Mouse (Mus musculus) testis, postnatal 10 days (tissue): ENCODE measurements around the gene Cxcr4.

ENCODE experiments used
- DNase-seq: peaks from one replicate; pipeline ENCODE4 v3.0.0; 2021; ENCODE audit warnings: low spot score

The Cxcr4 gene

DNA sequence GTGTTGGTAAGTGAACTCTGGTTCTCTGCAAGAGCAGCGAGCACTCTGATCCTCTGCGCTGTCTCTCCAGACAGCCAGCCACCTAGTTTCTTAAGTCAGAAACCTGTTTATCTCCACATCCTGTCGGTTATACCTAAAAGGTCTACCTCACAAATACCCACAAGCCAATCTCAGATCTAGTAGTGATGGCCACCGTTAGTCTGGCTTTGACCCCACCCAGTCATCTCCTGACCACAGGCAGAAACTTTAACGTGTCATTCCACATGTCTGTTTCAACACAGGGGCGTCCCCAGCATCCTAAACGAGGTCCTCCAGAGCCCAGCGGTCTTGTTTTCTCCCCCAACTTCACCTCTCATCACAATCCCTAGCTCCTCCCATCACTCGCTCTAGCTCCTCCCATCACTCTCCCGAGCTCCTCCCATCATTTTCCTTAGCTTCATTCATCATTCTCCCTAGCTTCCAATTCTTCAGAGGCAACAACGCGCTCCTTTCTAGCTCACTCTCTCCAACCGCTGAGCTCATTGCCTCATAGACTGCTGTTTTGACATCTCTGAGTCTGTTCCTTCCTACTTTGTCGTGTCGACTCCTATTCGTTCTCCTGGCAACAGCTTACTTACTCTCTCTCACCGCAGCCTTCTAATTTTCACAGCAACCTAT, 22.0 kb downstream of the Cxcr4 start:
- no peak for DNase-seq

DNA sequence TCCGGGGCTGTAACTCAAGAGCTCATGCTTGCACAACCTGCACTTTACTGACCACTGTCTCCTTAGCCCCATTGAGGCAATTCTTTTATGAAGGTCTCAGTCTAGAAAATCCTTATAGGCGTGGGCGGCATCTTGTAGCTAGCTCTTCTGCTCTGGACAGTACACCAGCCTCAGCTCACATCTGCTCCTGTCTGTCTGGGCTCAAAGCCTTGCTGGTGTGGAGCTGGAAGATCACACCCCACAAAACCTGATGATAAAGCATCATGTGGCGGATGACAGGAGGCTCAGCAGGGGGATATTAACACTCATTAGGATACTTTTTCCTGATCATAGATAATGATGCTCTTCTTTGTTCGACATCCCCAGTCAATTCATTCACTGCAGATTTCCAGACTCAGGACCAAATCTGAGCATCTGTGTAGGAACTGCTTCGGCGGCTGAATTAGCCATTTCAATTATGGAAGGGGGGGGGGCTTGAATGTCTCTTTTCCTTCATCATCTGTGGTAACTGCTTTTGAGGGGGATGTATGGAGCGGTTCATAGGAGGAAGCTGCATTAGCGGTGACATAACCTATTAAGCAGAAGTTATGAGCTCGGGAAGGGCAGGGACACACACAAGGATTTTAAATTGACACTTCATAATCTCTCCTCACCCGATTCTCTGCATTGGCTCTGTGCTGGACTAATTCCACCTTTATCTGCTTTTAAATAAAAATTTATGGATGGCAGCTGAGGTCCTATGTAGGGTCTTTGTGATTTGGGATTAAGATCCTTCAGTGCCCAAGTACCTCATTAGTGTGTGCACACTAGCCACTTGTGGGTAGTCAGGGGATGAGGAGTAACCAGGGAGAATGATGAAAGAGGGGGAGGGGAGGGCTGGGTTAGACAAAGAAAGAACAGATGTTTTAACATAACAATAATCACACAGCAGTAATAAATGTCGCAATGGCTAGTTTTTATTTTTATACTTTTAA, 24.6 kb downstream of the Cxcr4 start:
- no peak for DNase-seq

DNA sequence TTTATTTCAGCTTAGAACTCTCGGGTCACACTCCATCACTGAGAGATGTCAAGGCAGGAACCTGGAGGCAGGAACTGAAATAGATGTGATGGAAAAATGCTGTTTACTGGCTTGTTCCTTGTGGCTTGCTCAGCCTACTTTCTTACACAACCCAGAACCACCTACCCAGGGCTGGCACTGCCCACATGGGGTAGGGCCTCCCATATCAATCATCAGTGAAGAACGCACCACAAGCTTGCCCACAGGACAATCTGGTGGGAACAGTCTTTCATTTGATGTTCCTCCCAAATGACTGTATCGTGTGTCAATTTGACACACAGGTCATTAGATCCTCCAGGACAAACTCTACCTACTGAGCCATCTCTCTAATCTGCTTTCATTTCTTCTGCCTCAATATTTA, 28.2 kb downstream of the Cxcr4 start:
- no peak for DNase-seq

DNA sequence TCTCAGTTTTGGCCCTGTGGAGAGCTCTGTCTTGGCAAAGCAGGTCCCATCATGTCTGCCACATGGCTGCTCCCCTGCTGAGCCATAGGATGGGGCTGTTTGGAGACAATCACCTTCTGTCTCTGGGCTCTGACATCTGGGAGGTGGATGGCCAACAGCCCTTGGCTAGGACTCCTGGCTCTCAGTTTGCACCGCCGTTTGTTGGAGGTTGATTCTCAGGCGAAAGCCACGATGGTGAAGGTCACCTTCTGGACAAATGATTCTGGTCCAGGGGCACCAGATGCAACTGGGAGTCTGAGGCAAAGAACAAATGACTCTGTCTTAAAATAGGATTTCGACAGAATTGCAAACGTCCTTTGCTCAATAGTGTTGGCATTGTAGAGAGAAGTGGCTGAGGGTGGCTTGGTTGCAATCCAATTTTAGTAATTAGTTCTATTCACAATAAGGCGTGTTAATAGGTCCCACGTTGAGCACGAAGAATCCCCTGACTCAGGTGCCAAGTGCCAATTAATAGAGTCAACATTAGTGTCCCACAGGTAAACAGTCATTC, 30.7 kb downstream of the Cxcr4 start:
- DNase-seq, result no peak

DNA sequence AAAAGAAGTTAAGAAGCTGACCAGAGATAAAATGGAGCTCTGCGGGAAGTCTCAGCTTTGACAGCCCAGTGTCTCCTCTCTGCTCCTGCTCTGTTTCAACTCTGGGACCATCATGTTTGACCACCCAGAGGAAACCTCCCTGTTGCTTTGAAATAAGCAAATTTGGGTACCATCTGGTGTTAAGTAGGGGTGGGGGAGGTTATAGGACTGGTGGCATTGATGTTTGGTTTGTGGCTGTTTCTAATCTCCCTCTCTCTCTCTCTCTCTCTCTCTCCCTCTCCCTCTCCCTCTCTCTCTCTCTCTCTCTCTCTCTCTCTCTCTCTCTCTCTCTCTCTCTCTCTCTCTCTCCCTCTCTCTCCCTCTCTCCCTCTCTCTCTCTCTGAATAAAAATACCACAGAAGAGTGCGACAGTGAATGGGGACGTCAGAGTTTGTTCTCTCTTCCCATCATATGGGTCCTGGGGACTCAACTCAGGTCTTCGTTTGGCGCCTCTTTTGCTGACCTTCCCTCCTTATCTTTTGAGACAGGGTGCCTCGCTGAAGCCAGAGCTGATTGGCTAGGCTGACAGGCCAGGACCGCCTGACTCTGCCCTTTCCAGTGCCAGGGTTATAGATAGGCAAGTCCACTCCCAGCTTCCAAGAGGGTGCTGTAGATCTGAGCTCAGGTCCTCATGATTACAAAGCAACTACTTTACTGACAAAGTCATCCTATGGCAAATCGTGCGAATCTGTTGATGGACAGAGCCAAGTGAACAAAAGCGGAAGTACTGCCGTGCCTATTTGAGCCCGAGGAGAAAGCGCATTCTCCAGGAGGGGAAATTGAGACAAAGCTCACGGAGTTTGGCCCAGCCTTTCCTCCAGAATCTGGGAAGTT, 31.4 kb downstream of the Cxcr4 start:
- DNase-seq, result no peak

DNA sequence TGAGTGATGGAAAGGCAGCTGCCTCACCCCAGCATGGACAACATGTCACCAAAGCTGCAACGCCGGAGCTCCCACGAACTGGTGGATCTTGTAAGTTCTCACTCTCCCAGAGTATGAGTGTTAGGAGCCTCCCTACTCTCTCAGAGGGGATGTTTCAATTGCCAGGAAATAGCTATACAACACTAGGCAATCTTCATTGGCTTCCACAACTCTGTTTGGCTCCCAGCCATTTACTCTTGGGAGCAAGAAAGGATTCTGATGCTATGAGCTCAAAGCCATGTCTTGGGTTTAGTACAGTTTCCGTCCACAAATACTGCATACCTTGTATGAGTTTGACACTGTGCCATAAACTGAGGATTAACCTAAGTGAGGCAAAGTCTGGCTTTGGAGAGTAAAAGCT, 34.1 kb downstream of the Cxcr4 start:
- DNase-seq, result no peak

DNA sequence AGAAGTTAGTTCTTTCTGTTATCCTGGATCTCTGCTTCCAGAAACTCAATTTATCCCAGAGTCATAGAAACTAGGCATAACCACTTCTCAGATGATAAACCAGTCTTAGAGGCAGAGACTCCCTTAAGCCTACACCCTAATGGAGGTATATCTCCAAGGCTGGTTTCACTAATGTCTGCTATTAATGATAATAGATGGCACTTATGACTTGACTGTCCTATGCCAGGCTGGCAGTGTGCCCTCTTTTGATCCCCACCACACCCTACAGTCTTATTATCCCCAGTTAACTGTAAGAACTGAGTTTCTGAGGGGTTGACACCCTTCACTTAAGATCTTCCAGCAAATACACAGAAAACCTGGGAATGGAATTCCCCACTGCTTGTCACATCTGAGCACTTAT, 39.5 kb downstream of the Cxcr4 start:
- no peak for DNase-seq

DNA sequence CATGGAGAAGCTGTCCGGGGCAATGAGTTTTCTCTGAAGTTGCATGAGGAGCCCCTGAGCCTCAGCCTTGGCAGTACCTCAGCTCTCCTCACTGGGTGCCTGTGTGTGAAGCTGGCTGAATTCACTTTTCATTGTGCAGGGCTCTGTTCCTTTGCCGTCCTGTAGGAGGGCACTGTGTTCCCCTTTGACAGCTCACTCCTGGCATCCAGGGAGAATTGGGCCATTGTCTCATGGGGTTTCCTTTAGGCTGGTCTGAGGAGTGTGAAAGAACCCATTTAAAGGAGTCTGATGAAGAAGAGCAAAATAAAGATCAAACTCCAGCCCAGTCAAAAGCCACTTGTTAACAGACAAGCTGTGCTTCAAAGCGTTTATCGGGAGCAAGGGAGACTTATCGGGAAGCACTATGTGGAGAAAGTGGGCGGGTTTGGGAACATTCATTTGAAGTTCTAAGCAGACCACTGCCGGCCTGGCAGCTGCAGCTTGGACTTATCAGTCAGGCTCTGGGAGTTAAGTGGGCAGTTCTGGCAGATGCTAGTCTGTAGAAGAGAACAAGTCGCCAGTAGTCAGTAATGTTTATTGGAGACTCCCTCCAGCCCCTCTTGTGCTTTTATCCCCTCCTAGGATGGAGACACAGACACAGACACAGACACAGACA, 40.2 kb downstream of the Cxcr4 start:
- DNase-seq, result no peak

DNA sequence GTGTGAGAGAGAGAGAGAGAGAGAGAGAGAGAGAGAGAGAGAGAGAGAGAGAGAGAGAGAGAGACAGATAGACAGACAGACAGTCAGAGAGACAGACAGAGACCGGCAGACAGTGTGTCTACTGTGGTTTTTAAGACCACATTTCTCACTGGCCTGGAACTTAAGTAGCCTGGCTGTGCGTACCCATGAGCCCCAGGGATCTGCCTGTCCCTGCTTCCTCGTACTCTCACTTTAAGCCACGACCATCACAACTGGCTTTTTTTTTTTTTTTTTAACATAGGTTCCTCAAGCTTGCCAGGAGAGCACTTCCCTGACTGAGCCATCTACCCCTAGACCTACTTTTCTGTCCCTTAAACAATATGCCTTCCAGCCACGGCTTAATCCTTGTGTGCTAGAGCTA, 42.7 kb downstream of the Cxcr4 start:
- no peak for DNase-seq

DNA sequence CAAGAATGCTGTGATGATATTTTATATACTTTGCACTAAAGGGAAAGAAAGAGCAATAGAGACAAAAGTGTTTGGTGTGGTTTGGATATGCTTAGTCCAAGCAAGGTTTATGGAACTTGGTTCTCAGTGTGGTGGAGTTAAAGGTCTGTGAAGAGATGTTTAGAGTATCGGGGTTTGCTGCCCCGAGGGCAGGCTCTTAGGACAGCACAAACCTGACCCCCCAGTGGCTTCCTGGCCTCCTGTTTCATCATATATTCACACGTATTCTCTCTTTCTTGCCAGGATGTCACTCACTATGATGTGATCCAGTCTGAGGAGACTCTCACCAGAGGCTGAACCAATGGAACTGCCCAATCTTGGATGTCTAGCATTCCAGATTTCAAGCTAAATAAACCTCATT, 43.1 kb downstream of the Cxcr4 start:
- DNase-seq, result no peak

DNA sequence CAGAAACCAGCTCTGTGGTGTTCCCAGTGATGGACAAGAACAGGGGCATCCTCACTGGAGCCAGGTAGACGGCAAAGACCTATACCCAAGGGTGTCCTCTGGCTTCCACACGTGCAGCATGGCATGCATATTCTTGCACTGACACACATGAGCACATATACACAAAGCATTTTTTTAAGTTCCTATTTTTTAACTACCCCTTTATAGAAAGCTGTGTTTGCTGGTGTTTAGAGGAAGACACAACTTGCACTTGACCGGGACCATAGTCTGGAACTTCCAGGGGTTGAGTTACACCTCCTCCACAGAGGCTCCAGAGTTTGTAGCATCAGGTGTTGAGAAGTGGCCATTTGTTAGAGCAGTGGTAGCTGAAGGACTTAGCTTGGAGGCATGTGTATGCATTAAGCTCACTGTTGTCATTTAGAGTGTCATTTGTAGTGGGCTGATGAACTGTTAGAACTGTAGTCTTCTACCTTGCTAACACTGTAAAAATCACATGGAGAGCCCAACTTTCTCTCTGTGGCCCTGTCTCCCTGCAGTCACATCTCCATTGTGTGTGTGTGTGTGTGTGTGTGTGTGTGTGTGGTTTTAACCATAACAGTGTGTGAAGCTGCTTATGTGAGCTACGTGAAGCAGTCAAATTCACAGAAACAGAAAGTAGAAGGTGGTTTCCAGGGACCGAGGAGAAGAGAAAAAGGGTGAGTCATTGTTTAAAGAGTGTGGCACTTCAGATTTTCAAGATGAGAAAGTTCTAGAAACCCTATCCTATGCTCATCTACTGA, 43.7 kb downstream of the Cxcr4 start:
- DNase-seq, result no peak

DNA sequence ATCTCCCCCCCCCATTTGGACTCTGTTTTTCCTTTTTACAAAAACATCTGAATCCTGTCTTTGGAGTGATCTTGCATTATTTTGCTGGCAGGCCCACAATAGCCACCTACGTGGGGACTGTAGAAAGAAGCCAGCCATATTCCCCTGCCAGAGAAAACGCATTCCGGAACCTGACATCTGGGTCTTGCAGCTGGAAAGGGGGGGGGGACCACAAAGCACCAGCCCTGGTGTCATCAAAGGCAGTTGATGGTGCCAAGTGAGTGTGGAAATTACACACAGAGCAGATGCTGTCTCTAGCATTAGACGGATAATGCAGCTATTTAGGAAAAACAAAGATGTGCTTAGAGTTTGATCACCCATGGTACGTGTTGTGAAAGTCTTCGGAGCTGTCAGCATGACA, 46.4 kb downstream of the Cxcr4 start:
- DNase-seq, result no peak

DNA sequence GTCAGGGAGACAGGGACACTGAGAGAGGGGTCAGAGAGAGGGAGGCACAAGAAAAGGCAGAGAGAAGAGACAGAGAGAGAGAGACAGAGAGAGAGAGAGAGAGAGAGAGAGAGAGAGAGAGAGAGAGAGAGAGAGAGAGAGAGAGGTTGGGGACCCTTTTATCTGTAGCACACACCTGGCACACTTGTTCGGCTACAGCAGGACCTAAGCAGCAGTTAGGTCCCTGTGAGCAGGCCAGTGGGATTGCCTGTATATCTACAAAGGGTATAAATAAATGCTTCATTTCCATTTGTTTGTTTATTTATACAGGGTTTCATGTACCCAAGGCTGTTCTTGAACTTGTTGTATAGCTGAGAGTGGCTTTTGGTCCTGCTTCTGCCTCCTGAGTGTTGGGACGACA, 49.0 kb downstream of the Cxcr4 start:
- no peak for DNase-seq

DNA sequence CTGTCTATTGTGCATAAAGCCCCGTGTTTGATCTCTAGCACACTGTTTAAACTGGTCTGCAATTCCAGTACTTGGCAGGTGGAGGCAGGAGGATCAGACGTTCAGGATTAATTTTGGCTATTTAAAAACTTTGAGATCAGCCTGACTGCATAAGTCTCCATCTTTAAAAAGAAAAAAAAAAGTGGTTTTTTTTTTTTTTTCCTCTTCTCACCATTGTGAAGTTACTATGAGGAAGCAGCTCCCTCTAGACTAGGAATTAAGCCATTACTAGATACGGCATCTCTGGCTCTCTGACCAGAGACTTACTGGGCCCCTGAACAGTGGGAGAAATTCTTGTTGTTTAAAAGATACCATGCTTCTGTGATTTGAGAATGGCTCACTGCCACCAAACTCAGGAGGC, 49.5 kb downstream of the Cxcr4 start:
- no peak for DNase-seq

DNA sequence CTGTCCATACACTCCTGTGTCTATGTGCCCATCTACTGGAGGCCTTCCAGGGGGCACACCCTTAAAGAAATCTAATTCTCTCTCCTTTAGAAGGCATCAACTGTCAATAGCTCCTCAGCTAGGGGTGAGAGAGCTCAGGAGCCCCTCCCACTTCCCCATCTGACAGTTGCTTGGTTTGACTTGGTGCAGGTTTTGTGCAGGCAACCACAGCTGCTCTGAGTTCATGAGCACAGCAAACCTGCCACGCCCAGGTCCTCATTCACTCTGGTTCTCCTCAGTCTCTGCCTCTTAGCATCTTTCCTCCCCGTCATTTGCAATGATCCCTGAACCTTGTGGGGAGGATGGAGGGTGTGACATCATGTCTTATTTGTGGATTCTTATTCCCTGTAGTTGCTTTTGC, 51.9 kb downstream of the Cxcr4 start:
- DNase-seq, result no peak

DNA sequence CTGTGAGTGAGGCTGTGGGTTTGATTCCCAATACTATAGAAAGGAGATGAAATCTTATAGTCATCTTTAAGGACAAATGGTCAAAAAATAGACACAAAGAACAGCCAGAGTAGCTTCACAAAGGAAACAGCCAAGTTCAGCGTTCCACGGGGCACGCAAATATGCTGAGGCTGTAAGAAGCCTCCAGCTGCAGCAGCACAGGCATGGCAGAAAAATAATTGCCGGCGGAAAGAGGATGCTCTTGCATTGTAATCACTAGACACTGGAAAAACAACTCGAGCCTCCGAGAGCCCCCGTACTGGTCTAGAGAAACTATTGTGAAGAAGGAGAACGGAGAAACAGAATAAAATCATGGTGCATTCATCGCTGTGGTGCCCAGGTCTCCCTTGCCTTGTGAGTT, 52.5 kb downstream of the Cxcr4 start:
- no peak for DNase-seq
